Mouse (Mus musculus) heart, postnatal 0 days (tissue): ENCODE data around the gene Armcx5.

Experiments used
- CTCF ChIP-seq: IDR thresholded peaks from 2 replicates; pipeline ENCODE4 v1.5.1; 2016; ENCODE audit warnings: antibody characterized with exemption, control low read depth, low read depth
- EP300 ChIP-seq: IDR thresholded peaks from 2 replicates; pipeline ENCODE4 v1.6.1; 2016; ENCODE audit warnings: antibody characterized with exemption, low read depth

- TF ChIP-seq CTCF (no peak), EP300 (no peak)
Measured at GRCm38 (mm10) chrX:135792326-135792725, 49.8 kb downstream of the Armcx5 start.
